In the genomic region with DNA sequence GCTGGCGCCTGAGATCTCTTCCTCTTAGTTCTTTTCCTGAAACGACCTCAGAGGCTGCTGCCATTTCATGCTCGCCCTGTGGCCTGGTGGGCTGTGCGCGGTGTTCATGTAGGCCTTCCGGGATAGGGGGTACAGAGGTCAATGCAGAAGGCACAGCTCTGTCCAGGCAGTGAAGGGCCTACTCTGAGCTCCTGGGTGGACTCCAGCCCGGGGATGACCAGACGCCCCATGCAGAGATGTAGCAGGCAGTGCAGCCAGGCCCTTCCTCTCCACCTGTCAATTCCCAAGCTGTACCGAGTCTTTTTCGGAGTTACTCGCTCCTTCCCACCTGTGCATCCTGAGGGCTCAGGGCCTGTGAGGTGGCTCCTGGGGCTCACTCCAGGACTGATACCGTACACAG, we compare ENCODE assay signal across 12 mouse cellular contexts. TPM values are rescaled to one million over a fixed set of nuclear protein-coding genes. Genes with fewer than 3 reads are reported as not detected.
DNase-seq lines count a peak whose midpoint lies in the region; ATAC-seq lines count a peak whose summit lies in the region.
"Had no signal": no experiment of that assay in that cellular context is flagged by ENCODE, and none has a peak within 500 bp of the region (broad histone marks: within the 10 kb centered on the region; RNA-seq: fewer than 3 reads in every experiment).

No protein-coding gene starts in this region.

- 88% methylated on average over 12 of the region's 12 CpGs for WGBS in hindbrain, embryonic 13.5 days
- 88% methylated on average over 12 of the region's 12 CpGs for whole genome bisulfite sequencing in hindbrain, embryonic 16.5 days
- WGBS in midbrain, embryonic 10.5 days = 90% methylated on average over 12 of the region's 12 CpGs
- WGBS in midbrain, embryonic 14.5 days = 87% methylated on average over 12 of the region's 12 CpGs
- 92% methylated on average over 12 of the region's 12 CpGs for WGBS in stomach, embryonic 14.5 days

- no peak overlapping the region for H3K9ac ChIP-seq in hindbrain, embryonic 13.5 days
- no peak overlapping the region for H3K9ac ChIP-seq in hindbrain, embryonic 16.5 days (ENCODE audit: low read depth, low read length)
- H3K9ac ChIP-seq in midbrain, embryonic 14.5 days (replicated peaks; ENCODE audit: low read length) = no peak overlapping the region
- H3K9ac ChIP-seq in stomach, embryonic 14.5 days (replicated peaks; ENCODE audit: low read depth, low read length) = no peak overlapping the region

- intact Hi-C loops in left cerebral cortex, postnatal 4 days (cut with DNase I) = no loop called here

- H3K27ac ChIP-seq in hindbrain, embryonic 13.5 days = peak overlapping the region; percentile 4; the same call in 1 of the 2 replicates
- no peak overlapping the region; the same call in 1 of the 2 replicates for H3K27ac ChIP-seq in hindbrain, embryonic 16.5 days (ENCODE audit: low read depth, low read length)
- H3K27ac ChIP-seq in midbrain, embryonic 10.5 days (replicated peaks) = peak overlapping the region; percentile 56; the same call in 1 of the 2 replicates
- no peak overlapping the region for H3K27ac ChIP-seq in midbrain, embryonic 14.5 days (replicated peaks; ENCODE audit: low read depth, low read length)
- 0 out of 2 replicates have a peak overlapping the region, but pooled peaks have one; percentile 11 for H3K27ac ChIP-seq in stomach, embryonic 14.5 days (ENCODE audit: low read length)

- no peaks in the 10 kb centered on the region for H3K9me3 ChIP-seq in hindbrain, embryonic 13.5 days
- H3K9me3 ChIP-seq in hindbrain, embryonic 16.5 days (ENCODE audit: control insufficient read depth, low read length) = no peaks in the 10 kb centered on the region
- no peaks in the 10 kb centered on the region for H3K9me3 ChIP-seq in midbrain, embryonic 10.5 days (replicated peaks)
- H3K9me3 ChIP-seq in midbrain, embryonic 14.5 days (ENCODE audit: control insufficient read depth, low read length) = no peaks in the 10 kb centered on the region
- no peaks in the 10 kb centered on the region for H3K9me3 ChIP-seq in stomach, embryonic 14.5 days (ENCODE audit: control insufficient read depth, low read depth, low read length)

- no peak for DNase-seq in midbrain, embryonic 10.5 days (ENCODE audit: low spot score)
- DNase-seq in midbrain, embryonic 14.5 days = no peak
- DNase-seq in cerebellum, postnatal 25 days = peak; percentile 63 to 73
- no peak for DNase-seq in left cerebral cortex, postnatal 4 days
- DNase-seq: right cerebral cortex, adult 18-20 months; thymus, adult 2 months had no signal

- ATAC-seq in hindbrain, embryonic 13.5 days (ENCODE audit: low FRiP score) = no peak
- no peak for ATAC-seq in hindbrain, embryonic 16.5 days
- ATAC-seq in midbrain, embryonic 14.5 days (ENCODE audit: low FRiP score, low TSS enrichment) = no peak
- no peak for ATAC-seq in stomach, embryonic 14.5 days (ENCODE audit: insufficient number of reproducible peaks, insufficient read depth, low FRiP score, low read depth)
- ATAC-seq in inflammation-experienced regulatory T-cells, adult 6 months = no peak

- H3K4me2 ChIP-seq in hindbrain, embryonic 13.5 days = no peak overlapping the region
- H3K4me2 ChIP-seq in hindbrain, embryonic 16.5 days (ENCODE audit: low read length) = no peak overlapping the region
- H3K4me2 ChIP-seq in midbrain, embryonic 14.5 days (ENCODE audit: low read length) = no peak overlapping the region
- H3K4me2 ChIP-seq in stomach, embryonic 14.5 days (replicated peaks; ENCODE audit: low read depth, low read length) = no peak overlapping the region

- no peaks in the 10 kb centered on the region for H3K27me3 ChIP-seq in hindbrain, embryonic 13.5 days
- H3K27me3 ChIP-seq in hindbrain, embryonic 16.5 days (replicated peaks; ENCODE audit: control insufficient read depth, insufficient read depth, low read length) = no peaks in the 10 kb centered on the region
- H3K27me3 ChIP-seq in midbrain, embryonic 10.5 days (ENCODE audit: low read depth, poor library complexity, severe bottlenecking) = no peaks in the 10 kb centered on the region
- H3K27me3 ChIP-seq in midbrain, embryonic 14.5 days (ENCODE audit: control insufficient read depth, insufficient read depth, low read length) = no peaks in the 10 kb centered on the region
- H3K27me3 ChIP-seq in stomach, embryonic 14.5 days (ENCODE audit: control insufficient read depth, insufficient read depth, low read length) = no peaks in the 10 kb centered on the region
- H3K27me3 ChIP-seq: CH12.LX had no signal

- peaks cover 74% of the 10 kb centered on the region for H3K36me3 ChIP-seq in hindbrain, embryonic 13.5 days
- H3K36me3 ChIP-seq in hindbrain, embryonic 16.5 days (ENCODE audit: control insufficient read depth, insufficient read depth, low read length) = peaks cover 17% of the 10 kb centered on the region
- peaks cover 47% of the 10 kb centered on the region for H3K36me3 ChIP-seq in midbrain, embryonic 10.5 days
- H3K36me3 ChIP-seq in midbrain, embryonic 14.5 days (ENCODE audit: control insufficient read depth, insufficient read depth, low read length) = peaks cover 66% of the 10 kb centered on the region
- peaks cover 60% of the 10 kb centered on the region for H3K36me3 ChIP-seq in stomach, embryonic 14.5 days (ENCODE audit: control insufficient read depth, insufficient read depth, low read length)

- H3K4me1 ChIP-seq in hindbrain, embryonic 13.5 days (replicated peaks) = peaks cover 9% of the 10 kb centered on the region; the same call in 1 of the 2 replicates
- H3K4me1 ChIP-seq in hindbrain, embryonic 16.5 days (ENCODE audit: control insufficient read depth, insufficient read depth, low read depth, low read length) = no peaks in the 10 kb centered on the region; the same call in 1 of the 2 replicates
- H3K4me1 ChIP-seq in midbrain, embryonic 10.5 days = peaks cover 19% of the 10 kb centered on the region
- H3K4me1 ChIP-seq in midbrain, embryonic 14.5 days (ENCODE audit: control insufficient read depth, insufficient read depth, low read length) = no peaks in the 10 kb centered on the region
- H3K4me1 ChIP-seq in stomach, embryonic 14.5 days (ENCODE audit: control insufficient read depth, insufficient read depth, low read length) = peaks cover 5% of the 10 kb centered on the region; the same call in 1 of the 2 replicates

- H3K4me3 ChIP-seq in hindbrain, embryonic 13.5 days = no peak overlapping the region
- H3K4me3 ChIP-seq in hindbrain, embryonic 16.5 days (ENCODE audit: low read length) = no peak overlapping the region
- H3K4me3 ChIP-seq in midbrain, embryonic 10.5 days = no peak overlapping the region
- H3K4me3 ChIP-seq in midbrain, embryonic 14.5 days (replicated peaks; ENCODE audit: low read depth, low read length) = no peak overlapping the region
- H3K4me3 ChIP-seq in stomach, embryonic 14.5 days (ENCODE audit: low read depth, low read length) = no peak overlapping the region

RNA-seq across cellular contexts. Expression of a gene that starts 43.9 kb away (rescaled TPM):
- 43.8 and 46.7 TPM in 2 replicates for polyA plus RNA-seq in hindbrain, embryonic 13.5 days (2015; fragmentation: Nextera tagmentation; extraction: Ambion mirVana)
- polyA plus RNA-seq in hindbrain, embryonic 16.5 days (2015; fragmentation: Nextera tagmentation; extraction: Ambion mirVana) = 39.4 and 43.3 TPM in 2 replicates
- polyA plus RNA-seq in midbrain, embryonic 10.5 days (2016; fragmentation: Nextera tagmentation; extraction: Ambion mirVana) = 29.2 and 32.8 TPM in 2 replicates
- 42.2 and 45.0 TPM in 2 replicates for polyA plus RNA-seq in midbrain, embryonic 14.5 days (2014; fragmentation: Nextera tagmentation; extraction: Ambion mirVana)
- 59.1 and 60.8 TPM in 2 replicates for polyA plus RNA-seq in stomach, embryonic 14.5 days (2014; fragmentation: Nextera tagmentation; extraction: Ambion mirVana)
- total RNA-seq in left cerebral cortex, postnatal 4 days (2021) = 10 to 100 TPM; 27.9 to 30.2 TPM
- 10 to 100 TPM; 11.7 to 14.1 (median 13.4) TPM for polyA plus RNA-seq in inflammation-experienced regulatory T-cells, adult 6 months (2017; shearing (Covaris generic))

RNA-seq across cellular contexts. Expression of a gene that starts 54.6 kb away (rescaled TPM):
- polyA plus RNA-seq in hindbrain, embryonic 13.5 days (2015; fragmentation: Nextera tagmentation; extraction: Ambion mirVana) = 3.0 and 4.4 TPM in 2 replicates
- 4.9 and 6.5 TPM in 2 replicates for polyA plus RNA-seq in hindbrain, embryonic 16.5 days (2015; fragmentation: Nextera tagmentation; extraction: Ambion mirVana)
- polyA plus RNA-seq in midbrain, embryonic 10.5 days (2016; fragmentation: Nextera tagmentation; extraction: Ambion mirVana) = 0.75 and 1.7 TPM in 2 replicates
- 0.77 and 2.6 TPM in 2 replicates for polyA plus RNA-seq in midbrain, embryonic 14.5 days (2014; fragmentation: Nextera tagmentation; extraction: Ambion mirVana)
- 9.6 and 13.4 TPM in 2 replicates for polyA plus RNA-seq in stomach, embryonic 14.5 days (2014; fragmentation: Nextera tagmentation; extraction: Ambion mirVana)
- total RNA-seq in left cerebral cortex, postnatal 4 days (2021) = 1 to 10 TPM; 3.1 to 3.9 TPM
- not detected for polyA plus RNA-seq in inflammation-experienced regulatory T-cells, adult 6 months (2017; shearing (Covaris generic))
- total RNA-seq: hematopoietic stem cell, adult 5-6 weeks had no signal

Comparison
In these comparisons a context has a peak if more than half of its experiments do, and no peak if none do; other contexts are left out.
1. H3K27ac ChIP-seq: peak in hindbrain, embryonic 13.5 days (single experiment), midbrain, embryonic 10.5 days (single experiment) and stomach, embryonic 14.5 days (single experiment); none in hindbrain, embryonic 16.5 days (single experiment) and midbrain, embryonic 14.5 days (single experiment).
2. DNase-seq: peak in cerebellum, postnatal 25 days (2 of 2); none in midbrain, embryonic 10.5 days (single experiment), midbrain, embryonic 14.5 days (single experiment) and left cerebral cortex, postnatal 4 days (single experiment).